Mouse (Mus musculus) thymus, postnatal 14 days (tissue): Measurements from ENCODE around the gene Tas2r119.

Source experiments
- DNase-seq: peaks from one replicate; pipeline ENCODE4 v3.0.0; 2021

Tas2r119 gene

DNA sequence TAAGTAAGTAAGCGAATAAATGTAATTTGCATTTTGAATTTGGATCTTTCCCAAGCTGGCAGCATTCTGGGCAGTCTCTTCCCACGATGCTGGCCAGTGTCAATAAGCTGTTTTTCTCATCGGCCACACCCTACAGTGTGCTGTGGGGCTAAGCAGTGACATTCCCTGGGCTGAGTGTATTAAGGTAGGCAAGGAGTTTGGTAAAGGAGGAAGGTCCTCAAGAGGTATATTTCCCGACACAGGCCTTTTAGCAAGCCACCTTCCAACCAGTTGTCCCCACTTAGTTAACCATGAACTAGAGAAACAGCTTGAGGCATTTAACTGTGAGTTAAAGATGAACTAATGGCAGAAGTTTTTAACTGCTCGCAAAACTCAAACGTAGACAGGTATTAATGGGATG lies 49.3 kb downstream of the Tas2r119 start:
- no peak for DNase-seq

DNA sequence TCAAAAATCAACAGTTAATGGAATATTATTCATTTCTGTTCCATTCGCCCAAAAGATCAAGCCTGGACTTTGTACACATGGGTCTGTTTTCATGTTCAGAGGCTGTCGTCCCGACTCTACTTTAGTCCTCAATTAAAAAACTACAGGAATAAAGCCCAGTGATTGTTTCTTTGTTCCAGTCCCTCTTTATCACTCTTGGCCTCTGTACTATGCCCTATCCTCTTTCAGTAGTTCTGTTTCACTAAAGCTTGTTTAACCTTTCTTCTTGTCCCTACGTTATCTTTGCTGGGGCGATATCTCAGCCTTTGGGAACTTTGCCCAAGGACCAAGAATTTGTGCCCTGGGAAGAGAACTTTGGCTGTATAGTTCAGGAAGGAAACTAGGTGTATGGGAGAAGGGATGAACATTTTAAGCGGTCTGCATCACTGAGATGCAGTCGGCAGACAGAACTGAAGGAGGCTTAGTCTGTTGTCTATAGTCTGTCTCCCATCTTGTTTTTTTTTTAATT lies 49.9 kb downstream of the Tas2r119 start:
- no peak for DNase-seq
